Mouse (Mus musculus) c-Kit-positive CD71-negative TER-119-negative erythroid progenitor cells, embryonic 14.5 days (primary cell): ENCODE data around the gene Hnrnpm.
A peak's percentile ranks its signal among the peaks of the same experiment; 100 is the strongest.
"Not testable (repeated sequence)": the region's sequence is repeated elsewhere in the genome, so short reads cannot be mapped to it uniquely, and the experiment has no call there.

ENCODE experiments used
- DNase-seq: peaks from one replicate; pipeline ENCODE4 v3.0.0-alpha.2; 2013; ENCODE audit warnings: low read depth

Gene Hnrnpm

GRCm38 (mm10) chr17:33686760-33687159 lies at the start of gene Hnrnpm:
TSS of gene Hnrnpm (minus strand) at chr17:33686860.
- DNase-seq = no peak

- not testable (repeated sequence) for DNase-seq
These were observed 46.9 kb upstream of the Hnrnpm start for GRCm38 (mm10) chr17:33733526-33733925.

GRCm38 (mm10) chr17:33732556-33733083 lies 46.0 kb upstream of the Hnrnpm start:
- DNase-seq = not testable (repeated sequence)

- DNase-seq = no peak
These were observed 42.6 kb upstream of the Hnrnpm start for GRCm38 (mm10) chr17:33729215-33729614.

GRCm38 (mm10) chr17:33728396-33728795 lies 41.7 kb upstream of the Hnrnpm start:
- no peak for DNase-seq

- DNase-seq = no peak
These were observed 33.2 kb upstream of the Hnrnpm start for GRCm38 (mm10) chr17:33719736-33720378.

- DNase-seq = no peak
These were observed 32.5 kb upstream of the Hnrnpm start for GRCm38 (mm10) chr17:33718944-33719725.

- DNase-seq = peak; percentile 90
These were observed 31.8 kb upstream of the Hnrnpm start, which contains the start of gene March2 for GRCm38 (mm10) chr17:33718384-33718881. TSS of gene March2 (minus strand) at chr17:33718670.

- no peak for DNase-seq
These were observed 31.3 kb upstream of the Hnrnpm start for GRCm38 (mm10) chr17:33717982-33718381.

- DNase-seq = no peak
These were observed 30.6 kb upstream of the Hnrnpm start for GRCm38 (mm10) chr17:33717246-33717645.

GRCm38 (mm10) chr17:33714779-33715178 lies 28.1 kb upstream of the Hnrnpm start:
- no peak for DNase-seq

GRCm38 (mm10) chr17:33713271-33713670 lies 26.6 kb upstream of the Hnrnpm start:
- DNase-seq = no peak

- no peak for DNase-seq
These were observed 23.2 kb upstream of the Hnrnpm start for GRCm38 (mm10) chr17:33709834-33710233.

- DNase-seq = no peak
These were observed 16.4 kb upstream of the Hnrnpm start for GRCm38 (mm10) chr17:33703091-33703490.

- no peak for DNase-seq
These were observed 15.5 kb upstream of the Hnrnpm start for GRCm38 (mm10) chr17:33702178-33702577.

GRCm38 (mm10) chr17:33695471-33695870 lies 8.8 kb upstream of the Hnrnpm start:
- no peak for DNase-seq

GRCm38 (mm10) chr17:33685249-33685653 lies 1.4 kb downstream of the Hnrnpm start:
- DNase-seq = peak; percentile 93

- DNase-seq = peak; percentile 56
These were observed 1.9 kb downstream of the Hnrnpm start for GRCm38 (mm10) chr17:33684671-33685231.

- no peak for DNase-seq
These were observed 4.9 kb downstream of the Hnrnpm start for GRCm38 (mm10) chr17:33681767-33682166.

GRCm38 (mm10) chr17:33678771-33679170 lies 7.9 kb downstream of the Hnrnpm start:
- no peak for DNase-seq

GRCm38 (mm10) chr17:33676086-33676485 lies 10.6 kb downstream of the Hnrnpm start:
- DNase-seq = no peak

GRCm38 (mm10) chr17:33675452-33675851 lies 11.2 kb downstream of the Hnrnpm start:
- DNase-seq = no peak

GRCm38 (mm10) chr17:33673837-33674236 lies 12.8 kb downstream of the Hnrnpm start:
- DNase-seq = no peak
